Mouse (Mus musculus) spleen, postnatal 36 days (tissue): Measurements from ENCODE around the gene Ehf.
A peak's percentile ranks its signal among the peaks of the same experiment; 100 is the strongest.

Source experiments
- DNase-seq, 2 experiments: peaks; one replicate each; pipeline ENCODE4 v3.0.0; 2022; ENCODE audit warnings: low spot score in 2 of 2, mixed read lengths in 1 of 2

Ehf gene

DNA sequence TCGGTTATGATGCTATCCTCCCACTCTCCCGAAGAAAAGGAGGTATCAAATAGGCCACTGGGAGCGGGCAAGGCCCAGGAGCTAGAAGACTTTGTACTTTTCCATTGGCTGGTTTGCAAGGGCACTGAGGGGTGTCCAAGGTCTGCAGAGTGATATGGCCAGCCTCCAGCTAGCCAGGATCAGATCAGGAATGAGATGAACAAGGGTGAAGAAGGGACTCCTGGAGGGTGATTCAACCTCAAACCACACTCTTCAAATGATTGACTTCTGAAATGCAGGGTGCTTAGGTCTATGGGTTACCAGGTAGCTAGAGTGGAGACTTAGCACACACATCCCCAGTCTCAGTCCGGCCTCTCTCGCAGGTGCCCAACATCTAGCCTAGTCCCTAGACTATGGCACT lies 9.3 kb downstream of the Ehf start:
- no peak for DNase-seq

- DNase-seq, result no peak
These were observed 9.9 kb downstream of the Ehf start for GRCm38 (mm10) chr2:103293214-103293613.

GRCm38 (mm10) chr2:103290705-103291269 lies 12.3 kb downstream of the Ehf start:
- DNase-seq, result peak in 1 of 2 experiments; percentile 8

DNA sequence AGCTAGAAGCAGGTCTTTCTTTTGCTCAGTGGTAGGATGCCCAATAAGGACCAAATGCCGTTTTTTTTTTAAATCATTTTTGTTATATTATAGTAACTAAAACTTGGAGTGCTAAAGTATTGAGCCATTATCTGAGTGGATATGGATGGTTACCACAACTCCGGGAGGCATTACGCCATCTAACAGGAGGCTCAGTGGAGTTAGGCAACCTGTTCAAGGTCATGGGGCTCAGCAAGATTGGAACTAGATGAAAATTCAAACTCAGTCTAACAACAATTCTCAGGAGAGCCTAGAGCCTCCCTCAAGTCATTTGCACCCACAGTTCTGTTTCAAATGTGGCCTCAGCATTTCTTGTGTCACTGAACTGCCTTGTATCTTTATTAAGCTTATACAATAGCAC lies 12.9 kb downstream of the Ehf start:
- DNase-seq, result no peak

- no peak for DNase-seq
These were observed 13.6 kb downstream of the Ehf start for GRCm38 (mm10) chr2:103289407-103289950.

DNA sequence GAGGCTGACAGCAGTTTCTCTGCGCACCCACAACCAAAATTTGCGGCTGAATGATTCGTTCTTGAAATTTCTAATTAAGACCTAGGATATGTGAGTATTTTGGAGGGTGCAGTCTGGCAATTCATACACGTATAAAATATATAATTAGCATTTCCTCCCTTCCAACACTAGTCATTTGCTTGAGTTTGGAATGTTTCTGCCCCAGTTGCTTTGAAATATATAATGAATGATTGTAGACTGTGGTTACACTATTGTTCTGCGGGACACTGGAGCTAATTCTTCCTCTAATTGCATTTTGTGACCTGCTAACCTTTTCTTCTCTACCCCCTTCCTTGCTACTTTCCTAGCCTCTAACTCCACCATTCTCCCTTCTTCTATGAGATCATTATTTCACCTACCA lies 15.4 kb downstream of the Ehf start:
- no peak for DNase-seq

GRCm38 (mm10) chr2:103285561-103285960 lies 17.5 kb downstream of the Ehf start:
- no peak for DNase-seq

DNA sequence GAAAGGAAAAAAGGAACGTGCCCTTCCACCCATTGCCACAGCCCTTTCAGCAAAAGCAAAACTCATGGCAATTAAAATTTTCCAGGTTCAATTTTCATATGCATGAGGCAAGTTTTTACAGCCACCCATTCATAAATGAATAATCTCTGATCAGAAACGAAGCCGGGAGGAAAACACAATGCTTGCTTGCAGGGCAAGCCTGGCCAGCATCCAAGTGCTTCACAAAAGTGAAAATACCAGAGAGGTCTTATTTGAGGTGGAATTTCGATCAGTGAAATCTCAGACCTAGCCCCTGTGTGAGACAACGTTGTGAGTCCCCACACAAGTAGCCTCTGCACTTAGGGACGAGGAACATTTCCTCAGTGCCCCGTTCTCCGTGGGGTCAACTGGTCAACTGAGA lies 19.3 kb downstream of the Ehf start:
- no peak for DNase-seq

- peak in 1 of 2 experiments; percentile 7 for DNase-seq
These were observed 20.8 kb downstream of the Ehf start for GRCm38 (mm10) chr2:103282184-103282750.

GRCm38 (mm10) chr2:103279927-103280326 lies 23.2 kb downstream of the Ehf start:
- DNase-seq, result no peak

GRCm38 (mm10) chr2:103278476-103278875 lies 24.6 kb downstream of the Ehf start:
- DNase-seq, result no peak

DNA sequence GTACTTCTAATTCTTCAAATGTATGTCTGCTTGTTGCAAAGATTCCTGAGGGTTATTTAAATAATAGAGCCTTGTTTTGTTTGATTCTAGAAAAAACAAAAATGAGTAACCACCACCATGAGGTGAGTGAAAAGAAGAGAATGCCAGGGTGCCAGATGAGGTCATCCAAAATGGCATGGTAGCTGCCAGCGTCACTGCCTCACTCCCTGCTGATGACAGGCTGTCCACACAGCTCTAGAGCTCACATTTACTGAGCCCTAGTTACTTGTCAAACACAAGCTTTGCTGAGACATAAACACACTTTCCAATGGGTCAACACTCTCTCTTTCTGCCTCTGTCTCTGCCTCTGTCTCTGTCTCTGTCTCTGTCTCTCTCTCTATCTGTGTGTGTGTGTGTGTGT lies 25.3 kb downstream of the Ehf start:
- no peak for DNase-seq

- no peak for DNase-seq
These were observed 27.6 kb downstream of the Ehf start for GRCm38 (mm10) chr2:103275316-103275960.

DNA sequence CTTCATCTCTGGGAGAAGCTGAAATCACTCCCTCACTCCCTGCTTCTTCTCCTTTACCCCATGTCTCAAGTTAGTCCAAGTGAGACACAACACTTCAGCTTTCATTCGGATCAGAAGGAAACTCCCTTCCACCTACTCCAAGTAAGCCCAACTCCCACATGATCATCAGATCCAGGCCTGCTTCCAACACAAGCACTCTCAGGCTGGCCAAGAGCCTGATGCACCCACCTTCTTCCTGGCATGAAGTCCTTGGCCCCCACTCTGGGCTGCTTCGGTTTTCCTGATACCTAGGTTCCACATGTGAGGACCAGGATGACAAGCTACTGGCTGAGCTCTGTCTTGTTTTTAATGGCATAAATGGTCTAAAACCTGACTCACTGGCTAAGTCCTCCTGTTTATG lies 28.3 kb downstream of the Ehf start:
- DNase-seq, result no peak

GRCm38 (mm10) chr2:103274270-103274669 lies 28.8 kb downstream of the Ehf start:
- DNase-seq, result no peak

DNA sequence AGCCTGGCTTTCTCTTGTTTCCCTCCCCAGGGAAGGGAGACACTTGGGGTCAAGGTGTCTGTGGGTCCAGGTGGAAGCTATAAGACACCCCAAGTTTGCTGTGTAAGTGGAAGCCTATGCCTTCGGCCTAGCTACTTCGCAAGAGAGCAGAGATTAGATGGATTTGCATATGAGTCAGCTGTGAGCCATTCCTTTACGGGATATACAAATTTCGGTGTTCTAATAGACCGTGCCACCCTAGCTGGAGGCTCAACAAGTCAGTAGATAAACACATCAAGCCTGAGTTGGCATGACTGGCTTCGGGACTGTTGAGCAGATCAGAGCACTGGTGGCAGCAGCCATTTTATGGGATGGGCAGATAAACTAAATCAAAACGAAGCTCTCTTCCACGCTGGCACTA lies 31.6 kb downstream of the Ehf start:
- DNase-seq, result no peak

GRCm38 (mm10) chr2:103270556-103271160 lies 32.4 kb downstream of the Ehf start:
- no peak for DNase-seq

DNA sequence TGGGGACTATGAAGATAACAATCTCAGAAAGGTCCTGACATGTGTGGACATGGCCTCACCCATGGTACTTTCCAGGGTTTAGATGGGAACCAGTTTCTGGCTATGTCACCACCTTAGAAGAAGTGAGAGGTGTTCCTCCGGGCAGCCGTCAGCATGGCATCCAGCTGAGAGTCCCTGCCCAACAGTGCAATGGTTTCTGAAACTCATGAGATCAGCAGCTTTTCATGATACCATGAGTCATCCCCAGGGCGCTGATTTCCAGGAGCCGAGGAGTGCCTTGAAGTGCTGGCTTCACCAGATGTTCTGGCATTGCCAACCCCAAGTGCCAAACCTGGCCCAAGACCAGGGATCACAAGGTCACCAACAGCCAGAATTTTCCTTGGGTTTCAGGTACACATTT lies 64.0 kb downstream of the Ehf start:
- no peak for DNase-seq

- no peak for DNase-seq
These were observed 76.3 kb downstream of the Ehf start for GRCm38 (mm10) chr2:103226781-103227180.

GRCm38 (mm10) chr2:103220871-103221270 lies 82.2 kb downstream of the Ehf start:
- no peak for DNase-seq

DNA sequence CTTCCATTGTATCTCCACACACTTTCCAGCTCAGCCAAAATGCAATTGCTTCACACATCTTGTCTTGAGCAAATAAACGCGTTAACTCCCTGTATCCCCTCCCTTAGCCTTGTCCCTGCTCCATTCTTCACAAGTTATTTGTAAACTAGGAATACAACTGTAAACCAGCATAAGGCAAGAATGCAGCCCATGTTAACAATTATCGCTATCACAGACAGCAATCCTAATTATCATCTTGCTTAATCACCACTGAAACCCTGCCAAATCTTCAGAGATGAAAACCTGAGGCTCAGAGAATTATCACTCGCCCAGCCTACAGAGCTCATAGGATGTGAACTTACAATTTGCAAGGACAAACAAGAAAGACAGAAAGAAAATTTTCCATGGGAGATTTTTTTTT lies 84.8 kb downstream of the Ehf start:
- no peak for DNase-seq

- DNase-seq, result no peak
These were observed 87.3 kb downstream of the Ehf start for GRCm38 (mm10) chr2:103215801-103216200.

DNA sequence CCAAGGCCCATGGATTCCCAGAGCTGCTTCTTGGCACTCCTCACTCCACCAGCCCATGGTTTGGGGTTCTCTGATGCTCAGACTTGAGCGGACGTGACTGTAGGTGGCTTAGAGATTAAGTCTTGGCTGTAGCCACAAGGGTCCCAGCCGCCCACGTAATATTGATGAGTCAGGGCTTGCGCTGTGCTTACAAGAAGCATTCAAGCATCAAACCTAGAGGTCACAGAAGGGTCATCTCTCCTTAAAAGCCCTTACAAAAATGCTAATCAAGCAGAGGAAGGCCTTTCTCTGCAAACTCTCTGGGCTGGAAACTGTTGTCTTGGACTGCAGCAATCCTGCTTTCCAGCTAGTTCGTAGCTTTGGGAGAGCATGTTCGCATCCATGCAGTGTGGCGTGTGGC lies 88.2 kb downstream of the Ehf start:
- no peak for DNase-seq
